Mouse (Mus musculus) effector memory CD4-positive, alpha-beta T cell, adult 7 months (primary cell): ENCODE data around the gene Rbms3. TPM values are rescaled to one million over a fixed set of nuclear protein-coding genes. Genes with fewer than 3 reads are reported as not detected.

ENCODE experiments used
- polyA plus RNA-seq: library from polyadenylated mRNA; unstranded; fragments of 100-300 nt; shearing (Covaris generic); gene quantifications from one replicate; pipeline ENCODE4 v1.2.1, GENCODE M21; 2017

Gene Rbms3
- 0.17 TPM for polyA plus RNA-seq

GRCm38 (mm10) chr9:117629771-117630170, at the start of gene Rbms3:
TSS of gene Rbms3 (minus strand) at chr9:117629913.

